Mouse (Mus musculus): ENCODE measurements around the gene Opn1sw.
A peak's percentile ranks its signal among the peaks of the same experiment; 100 is the strongest.
"Not testable (repeated sequence)": the region's sequence is repeated elsewhere in the genome, so short reads cannot be mapped to it uniquely, and the experiment has no call there.

Opn1sw gene

GRCm38 (mm10) chr6:29395910-29396713, 7.8 kb upstream of the Opn1sw start, which contains the start of gene Ccdc136:
TSS of gene Ccdc136 (plus strand) at chr6:29396309.
- peak; percentile 27 to 43 for DNase-seq

GRCm38 (mm10) chr6:29394286-29394685, 6.0 kb upstream of the Opn1sw start:
- no peak for DNase-seq

GRCm38 (mm10) chr6:29391802-29392201, 3.5 kb upstream of the Opn1sw start:
- DNase-seq, result no peak

- not testable (repeated sequence) for DNase-seq
Measured at GRCm38 (mm10) chr6:29391241-29391640, 3.0 kb upstream of the Opn1sw start.

GRCm38 (mm10) chr6:29390500-29390899, 2.2 kb upstream of the Opn1sw start:
- not testable (repeated sequence) for DNase-seq

- no peak for DNase-seq
Measured at GRCm38 (mm10) chr6:29389425-29389824, 1.2 kb upstream of the Opn1sw start.

GRCm38 (mm10) chr6:29388606-29389080, 375 bp upstream of the Opn1sw start:
- DNase-seq, result no peak

- no peak for DNase-seq
Measured at GRCm38 (mm10) chr6:29382442-29382841, 5.8 kb downstream of the Opn1sw start.

GRCm38 (mm10) chr6:29379954-29380353, 8.3 kb downstream of the Opn1sw start:
- no peak for DNase-seq

GRCm38 (mm10) chr6:29378678-29379077, 9.6 kb downstream of the Opn1sw start:
- no peak for DNase-seq

- DNase-seq, result no peak
Measured at GRCm38 (mm10) chr6:29377386-29377785, 10.9 kb downstream of the Opn1sw start.

- DNase-seq, result no peak
Measured at GRCm38 (mm10) chr6:29365277-29365676, 23.0 kb downstream of the Opn1sw start.

GRCm38 (mm10) chr6:29363129-29363515, 25.1 kb downstream of the Opn1sw start:
- DNase-seq, result no peak

- no peak for DNase-seq
Measured at GRCm38 (mm10) chr6:29362246-29363128, 25.8 kb downstream of the Opn1sw start.

GRCm38 (mm10) chr6:29360211-29360610, 28.1 kb downstream of the Opn1sw start:
- no peak for DNase-seq

- no peak for DNase-seq
Measured at GRCm38 (mm10) chr6:29359386-29359785, 28.9 kb downstream of the Opn1sw start.

- no peak for DNase-seq
Measured at GRCm38 (mm10) chr6:29352816-29353215, 35.5 kb downstream of the Opn1sw start.

GRCm38 (mm10) chr6:29351613-29352012, 36.7 kb downstream of the Opn1sw start:
- DNase-seq, result no peak

GRCm38 (mm10) chr6:29348371-29348724, 39.9 kb downstream of the Opn1sw start:
- no peak for DNase-seq

GRCm38 (mm10) chr6:29347665-29348370, 40.5 kb downstream of the Opn1sw start, which contains the start of gene Calu:
TSS of gene Calu (plus strand) at chr6:29348069.
- peak; percentile 99 for DNase-seq

GRCm38 (mm10) chr6:29347189-29347588, 41.1 kb downstream of the Opn1sw start:
- no peak for DNase-seq

GRCm38 (mm10) chr6:29346512-29346911, 41.8 kb downstream of the Opn1sw start:
- DNase-seq, result not testable (repeated sequence)

- no peak for DNase-seq
Measured at GRCm38 (mm10) chr6:29329514-29329913, 58.8 kb downstream of the Opn1sw start.
